Mouse (Mus musculus) bone marrow macrophage, adult 2 months (primary cell): ENCODE results near the gene Epx.

ENCODE experiments used
- CTCF ChIP-seq: IDR thresholded peaks from 2 replicates; pipeline ENCODE4 v1.5.1; 2012; ENCODE audit warnings: low read depth, mild to moderate bottlenecking, low read length, moderate library complexity
- POLR2A ChIP-seq: IDR thresholded peaks from 2 replicates; pipeline ENCODE4 v1.6.1; 2012; ENCODE audit warnings: mild to moderate bottlenecking, low read depth, low read length, borderline replicate concordance

GRCm38 (mm10) chr11:87852690-87853596 lies 22.4 kb downstream of the Epx start, which contains the start of gene Mks1:
- TF ChIP-seq CTCF (no peak), POLR2A (peak; percentile 21; the same call in 1 of the 2 replicates)
